Mouse (Mus musculus) liver, adult 2 months (tissue): ENCODE results near the gene 1700011L22Rik. TPM values are rescaled to one million over a fixed set of nuclear protein-coding genes. Genes with fewer than 3 reads are reported as not detected.

Experiments
- DNase-seq: peaks from one replicate; pipeline ENCODE4 v3.0.0-alpha.2; 2011; ENCODE audit warnings: low read depth, low spot score; ENCODE audit errors: extremely low read depth
- H3K27ac ChIP-seq: fragments of 200-500 bp; replicated peaks from 2 replicates; pipeline ENCODE4 v1.5.1; 2012; ENCODE audit warnings: low read depth, mild to moderate bottlenecking, control low read depth, inconsistent platforms, low read length; ENCODE audit not compliant: insufficient read depth
- H3K27me3 ChIP-seq: fragments of 200-500 bp; 2 replicates; pipeline ENCODE4 v1.6.1; 2012; ENCODE audit warnings: mild to moderate bottlenecking, moderate library complexity, low read length, inconsistent platforms; ENCODE audit not compliant: control insufficient read depth, insufficient read depth
- H3K36me3 ChIP-seq: fragments of 200-500 bp; 2 replicates; pipeline ENCODE4 v1.6.1; 2012; ENCODE audit warnings: low read length, inconsistent platforms; ENCODE audit not compliant: control insufficient read depth, insufficient read depth
- H3K4me1 ChIP-seq: fragments of 200-500 bp; 2 replicates; pipeline ENCODE4 v1.6.1; 2011; ENCODE audit warnings: low read length; ENCODE audit not compliant: control insufficient read depth, insufficient read depth
- H3K4me3 ChIP-seq: fragments of 200-500 bp; 2 replicates; pipeline ENCODE4 v1.5.1; 2011; ENCODE audit warnings: low read depth, mild to moderate bottlenecking, control low read depth, low read length, moderate library complexity; ENCODE audit not compliant: insufficient read depth
- H3K79me2 ChIP-seq: fragments of 200-500 bp; 2 replicates; pipeline ENCODE4 v1.6.1; 2012; ENCODE audit warnings: inconsistent platforms, mild to moderate bottlenecking, low read length, moderate library complexity; ENCODE audit not compliant: control insufficient read depth, insufficient read depth
- H3K9ac ChIP-seq: fragments of 200-500 bp; 2 replicates; pipeline ENCODE4 v1.6.1; 2012; ENCODE audit warnings: low read depth, mild to moderate bottlenecking, control low read depth, inconsistent platforms, low read length
- CTCF ChIP-seq: fragments of 200-500 bp; IDR thresholded peaks from 2 replicates; pipeline ENCODE4 v1.5.1; 2011; ENCODE audit warnings: low read depth, low read length, control low read depth
- POLR2A ChIP-seq: fragments of 200-500 bp; IDR thresholded peaks from 2 replicates; pipeline ENCODE4 v1.6.1; 2011; ENCODE audit warnings: low read length, control low read depth; ENCODE audit not compliant: insufficient read depth; ENCODE audit errors: extremely low read depth
- WGBS: fragments of 180-500 bp; shearing (Covaris S2); methylation state at CpG from one replicate; pipeline ENCODE4 v1.1.7; 2018; 5-methylcytosine and 5-hydroxymethylcytosine counted together
- polyA plus RNA-seq: library from polyadenylated mRNA; depleted of rRNA; stranded (reverse); fragments of >200 nt; gene quantifications from 2 replicates; pipeline ENCODE4 v1.2.3, GENCODE M21; 2012; rRNA removed
- total RNA-seq: library from RNA; depleted of rRNA; stranded (reverse); fragments of >200 nt; gene quantifications from 2 replicates; pipeline ENCODE4 v1.2.3, GENCODE M21; 2014; rRNA removed

1700011L22Rik gene
- total and polyA plus RNA-seq, 2 experiments, result not detected

GRCm38 (mm10) chr8:79162533-79163308 is 85.6 kb downstream of the 1700011L22Rik start:
- H3K27ac ChIP-seq, result no peak overlapping the region
- no peaks in the 10 kb centered on the region for H3K36me3 ChIP-seq
- no peak overlapping the region for H3K9ac ChIP-seq
- H3K27me3 ChIP-seq, result no peaks in the 10 kb centered on the region
- no peaks in the 10 kb centered on the region for H3K79me2 ChIP-seq
- no peak for TF ChIP-seq CTCF
- no peak for TF ChIP-seq POLR2A
- no peak overlapping the region for H3K4me3 ChIP-seq
- 11% methylated on average over 10 of the region's 10 CpGs for WGBS
- peaks cover 4% of the 10 kb centered on the region; the same call in 1 of the 2 replicates for H3K4me1 ChIP-seq
- peak; percentile 81 for DNase-seq

DNA sequence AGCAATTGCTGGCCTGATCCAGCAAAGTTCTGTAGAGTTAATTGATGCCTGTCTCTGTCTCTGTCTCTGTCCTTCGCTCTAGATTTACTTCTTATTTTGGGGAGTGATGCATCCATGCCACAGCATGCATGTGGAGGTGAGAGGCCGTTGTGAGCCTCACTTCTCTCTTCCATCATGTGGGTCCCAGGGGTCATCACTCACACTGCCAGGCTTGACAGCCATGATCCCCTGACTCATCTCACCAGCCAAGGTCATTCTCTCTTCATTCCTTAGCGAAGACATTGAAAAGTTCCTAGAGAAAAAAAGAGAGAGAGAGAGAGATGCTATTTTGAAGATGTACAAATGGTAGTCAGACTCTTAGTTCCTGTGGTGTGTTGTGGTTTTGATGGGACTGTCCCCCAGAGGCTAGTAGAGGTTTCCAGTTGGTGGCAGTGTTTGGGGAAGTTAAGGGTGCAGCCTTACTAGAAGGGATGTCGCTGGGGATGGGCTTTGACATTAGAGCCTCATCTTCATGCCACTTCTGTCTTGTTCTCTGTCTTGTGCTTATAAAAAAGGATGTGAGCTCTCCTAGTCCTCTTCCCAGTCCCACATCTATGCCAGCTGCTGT is 87.1 kb downstream of the 1700011L22Rik start:
- H3K4me1 ChIP-seq, result peaks cover 4% of the 10 kb centered on the region; the same call in 1 of the 2 replicates
- H3K4me3 ChIP-seq, result no peak overlapping the region
- no peaks in the 10 kb centered on the region for H3K27me3 ChIP-seq
- no peak overlapping the region for H3K27ac ChIP-seq
- TF ChIP-seq CTCF (no peak), POLR2A (no peak)
- H3K9ac ChIP-seq, result no peak overlapping the region
- DNase-seq, result peak; percentile 16
- 86% methylated on average over 4 of the region's 4 CpGs for WGBS
- no peaks in the 10 kb centered on the region for H3K36me3 ChIP-seq
- H3K79me2 ChIP-seq, result no peaks in the 10 kb centered on the region

Other genes starting within 250 kb of the 1700011L22Rik start
- gene Zfp827, start 220.1 kb downstream of the 1700011L22Rik start, total RNA-seq, result 0.09 and 0.13 TPM in 2 replicates
- 0.10 and 0.21 TPM in 2 replicates for gene Zfp827, start 220.1 kb downstream of the 1700011L22Rik start, polyA plus RNA-seq
- 7.7 and 9.0 TPM in 2 replicates for gene Mmaa, start 46.4 kb upstream of the 1700011L22Rik start, total RNA-seq
- 7.4 and 8.2 TPM in 2 replicates for gene Mmaa, start 46.4 kb upstream of the 1700011L22Rik start, polyA plus RNA-seq
- 10.8 and 12.0 TPM in 2 replicates for gene Smad1, start 150.9 kb upstream of the 1700011L22Rik start, total RNA-seq
- 17.5 and 25.5 TPM in 2 replicates for gene Smad1, start 150.9 kb upstream of the 1700011L22Rik start, polyA plus RNA-seq